Mouse (Mus musculus) heart, embryonic 15.5 days (tissue): ENCODE data around the gene Hhat. TPM values are rescaled to one million over a fixed set of nuclear protein-coding genes. Genes with fewer than 3 reads are reported as not detected.
A peak's percentile ranks its signal among the peaks of the same experiment; 100 is the strongest.

Experiments used
- ATAC-seq: fragments of 200-750 bp; cut with Nextera tagmentation; replicated peaks from 2 replicates; pipeline ENCODE4 v1.8.0; 2017; ENCODE audit warnings: low read depth, moderate TSS enrichment; ENCODE audit not compliant: insufficient number of reproducible peaks, insufficient read depth, low FRiP score
- H3K27ac ChIP-seq: fragments of 300-500 bp; sonication (generic); 2 replicates; pipeline ENCODE4 v1.5.1; 2015; ENCODE audit warnings: mild to moderate bottlenecking, inconsistent platforms
- H3K27me3 ChIP-seq: fragments of 300-500 bp; sonication (generic); 2 replicates; pipeline ENCODE4 v1.6.1; 2015; ENCODE audit warnings: inconsistent platforms
- H3K36me3 ChIP-seq: fragments of 300-500 bp; sonication (generic); 2 replicates; pipeline ENCODE4 v1.6.1; 2015; ENCODE audit warnings: mild to moderate bottlenecking, inconsistent platforms
- H3K4me1 ChIP-seq: fragments of 300-500 bp; sonication (generic); replicated peaks from 2 replicates; pipeline ENCODE4 v1.6.1; 2015; ENCODE audit warnings: inconsistent platforms
- H3K4me2 ChIP-seq: fragments of 300-500 bp; sonication (generic); 2 replicates; pipeline ENCODE4 v1.6.1; 2015; ENCODE audit warnings: inconsistent platforms, mild to moderate bottlenecking, moderate library complexity
- H3K4me3 ChIP-seq: fragments of 300-500 bp; sonication (generic); 2 replicates; pipeline ENCODE4 v1.5.1; 2015; ENCODE audit warnings: mild to moderate bottlenecking, inconsistent platforms
- H3K9ac ChIP-seq: fragments of 300-500 bp; sonication (generic); 2 replicates; pipeline ENCODE4 v1.6.1; 2015; ENCODE audit warnings: mild to moderate bottlenecking, inconsistent platforms
- H3K9me3 ChIP-seq: fragments of 300-500 bp; sonication (generic); replicated peaks from 2 replicates; pipeline ENCODE4 v1.6.1; 2016; ENCODE audit warnings: inconsistent platforms
- WGBS: fragments of 180-500 bp; shearing (Covaris S2); methylation state at CpG from one replicate; pipeline ENCODE4 v1.1.7; 2015; ENCODE audit warnings: mixed read lengths; 5-methylcytosine and 5-hydroxymethylcytosine counted together
- polyA plus RNA-seq: library from polyadenylated mRNA; unstranded; fragments of >200 nt; fragmentation: Nextera tagmentation; extraction: Ambion mirVana; gene quantifications from 2 replicates; pipeline ENCODE4 v1.2.1, GENCODE M21; 2015

Hhat gene
- polyA plus RNA-seq, 1 experiment from 2014 or later, result 5.5 TPM

DNA sequence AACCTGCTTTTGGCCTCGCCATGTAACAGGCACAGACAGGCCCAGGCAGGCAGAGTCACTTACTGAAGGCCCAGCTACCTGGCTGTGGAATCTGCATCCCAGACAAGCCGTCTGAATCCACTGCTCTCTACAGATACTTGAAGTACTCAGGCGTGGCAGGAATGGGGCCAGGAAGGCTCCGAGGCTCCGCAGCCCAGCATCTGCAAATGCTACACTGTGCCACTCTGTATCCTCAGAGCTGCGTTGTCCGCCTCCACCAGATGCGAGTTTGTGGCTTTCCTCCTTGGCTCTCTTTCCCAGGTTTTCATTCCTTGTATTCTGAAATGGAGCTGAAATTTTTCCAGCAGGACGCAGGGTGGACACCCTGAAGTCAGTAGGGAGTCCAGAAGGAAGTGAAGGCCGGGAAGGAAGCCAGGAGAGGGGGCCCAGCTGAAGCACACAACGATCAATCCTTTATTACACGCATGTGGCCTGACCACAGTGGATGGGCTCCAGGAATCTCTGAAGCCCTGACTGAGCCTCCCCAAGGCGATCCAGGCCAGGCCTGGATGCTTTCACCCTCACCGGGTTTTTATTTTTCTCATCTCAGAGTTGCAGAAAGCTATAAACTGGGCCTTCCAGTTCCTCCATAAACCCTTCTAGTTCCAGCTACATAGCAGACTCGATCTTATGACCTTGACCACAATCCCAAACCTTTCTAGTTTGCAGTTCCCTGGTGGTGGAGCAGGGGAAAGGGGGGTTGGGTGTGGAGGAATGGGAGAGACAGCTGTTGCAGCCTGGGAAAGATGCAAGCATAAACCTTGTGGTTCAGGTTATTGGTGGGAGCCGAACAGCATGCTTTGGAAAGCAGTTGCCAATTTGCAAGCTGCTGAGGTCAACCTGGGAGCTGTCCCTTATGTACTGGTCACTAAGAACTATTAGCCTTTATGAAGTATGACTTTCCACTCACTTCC is 27.5 kb upstream of the Hhat start:
- peak; percentile 53 for ATAC-seq
- H3K4me3 ChIP-seq, result no peak overlapping the region
- H3K27ac ChIP-seq, result peak overlapping the region; percentile 67
- H3K9ac ChIP-seq, result no peak overlapping the region
- H3K9me3 ChIP-seq, result no peaks in the 10 kb centered on the region
- 60% methylated on average over 16 of the region's 16 CpGs for WGBS
- no peak overlapping the region for H3K4me2 ChIP-seq
- H3K36me3 ChIP-seq, result no peaks in the 10 kb centered on the region
- peaks cover 34% of the 10 kb centered on the region for H3K4me1 ChIP-seq
- no peaks in the 10 kb centered on the region for H3K27me3 ChIP-seq

DNA sequence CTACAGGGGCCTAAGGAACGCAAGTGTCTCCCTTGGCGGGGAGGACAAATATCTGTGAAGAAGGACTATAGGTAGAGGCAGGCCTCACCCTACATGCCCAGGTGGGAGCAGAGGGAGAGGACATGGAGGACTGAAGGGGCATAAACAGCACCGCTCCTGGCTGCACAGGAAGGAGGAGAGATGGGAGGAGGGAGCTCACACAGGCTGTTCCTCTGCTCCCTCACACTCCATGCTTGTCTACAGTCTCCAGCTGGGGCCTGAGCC is 25.9 kb upstream of the Hhat start:
- H3K4me3 ChIP-seq, result no peak overlapping the region
- H3K9me3 ChIP-seq, result no peaks in the 10 kb centered on the region
- H3K27ac ChIP-seq, result peak overlapping the region; percentile 39
- H3K9ac ChIP-seq, result no peak overlapping the region
- 39% methylated on average over 3 of the region's 3 CpGs for WGBS
- H3K4me1 ChIP-seq, result peaks cover 39% of the 10 kb centered on the region
- no peak overlapping the region for H3K4me2 ChIP-seq
- ATAC-seq, result no peak
- H3K27me3 ChIP-seq, result no peaks in the 10 kb centered on the region
- no peaks in the 10 kb centered on the region for H3K36me3 ChIP-seq

- ATAC-seq, result no peak
- 6% methylated on average over 17 of the region's 21 CpGs for WGBS
- H3K4me3 ChIP-seq, result no peak overlapping the region
Observed at GRCm38 (mm10) chr1:192796201-192797010, 25.4 kb upstream of the Hhat start.

GRCm38 (mm10) chr1:192794957-192795745 is 24.1 kb upstream of the Hhat start:
- Histone ChIP-seq H3K4me1 (peaks cover 45% of the 10 kb centered on the region), H3K4me3 (no peak overlapping the region), H3K9me3 (no peaks in the 10 kb centered on the region), H3K9ac (no peak overlapping the region), H3K4me2 (no peak overlapping the region), H3K36me3 (no peaks in the 10 kb centered on the region), H3K27me3 (no peaks in the 10 kb centered on the region), H3K27ac (no peak overlapping the region)
- no peak for ATAC-seq
- whole genome bisulfite sequencing, result 62% methylated on average over 9 of the region's 9 CpGs

More at GRCm38 (mm10) chr1:192796201-192797010, 25.4 kb upstream of the Hhat start:
- Histone ChIP-seq H3K9me3 (no peaks in the 10 kb centered on the region), H3K9ac (no peak overlapping the region), H3K4me1 (peaks cover 44% of the 10 kb centered on the region), H3K36me3 (no peaks in the 10 kb centered on the region), H3K27me3 (no peaks in the 10 kb centered on the region), H3K27ac (peak overlapping the region; percentile 71), H3K4me2 (peak overlapping the region; percentile 46)

DNA sequence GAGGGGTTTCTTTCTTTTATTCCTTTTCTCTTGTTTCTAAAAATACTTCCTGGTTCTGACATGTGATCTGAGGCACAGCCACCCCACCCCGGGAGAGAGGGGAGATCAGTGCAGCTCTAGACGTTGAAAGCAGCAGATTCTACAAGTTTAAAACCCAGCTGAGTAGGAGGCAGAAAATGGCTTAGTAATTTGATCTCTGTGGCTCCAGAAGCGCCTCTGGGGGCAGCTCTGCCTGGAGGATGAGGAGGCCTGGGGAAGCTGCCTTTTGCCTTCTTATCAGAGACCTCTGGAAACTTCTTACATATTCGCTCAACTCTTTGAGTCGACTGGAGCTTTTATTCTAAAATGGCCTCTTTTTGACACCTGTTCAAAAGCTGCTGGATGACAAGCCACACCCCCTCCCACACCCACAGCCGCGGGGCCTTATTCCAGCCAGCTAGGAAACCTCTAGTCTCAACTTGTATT is 20.9 kb upstream of the Hhat start:
- Histone ChIP-seq H3K36me3 (no peaks in the 10 kb centered on the region), H3K27ac (peak overlapping the region; percentile 63), H3K4me3 (no peak overlapping the region), H3K4me2 (no peak overlapping the region), H3K9ac (no peak overlapping the region), H3K4me1 (peaks cover 45% of the 10 kb centered on the region), H3K27me3 (no peaks in the 10 kb centered on the region), H3K9me3 (no peaks in the 10 kb centered on the region)
- WGBS, result 2% methylated on average over 7 of the region's 7 CpGs
- no peak for ATAC-seq

DNA sequence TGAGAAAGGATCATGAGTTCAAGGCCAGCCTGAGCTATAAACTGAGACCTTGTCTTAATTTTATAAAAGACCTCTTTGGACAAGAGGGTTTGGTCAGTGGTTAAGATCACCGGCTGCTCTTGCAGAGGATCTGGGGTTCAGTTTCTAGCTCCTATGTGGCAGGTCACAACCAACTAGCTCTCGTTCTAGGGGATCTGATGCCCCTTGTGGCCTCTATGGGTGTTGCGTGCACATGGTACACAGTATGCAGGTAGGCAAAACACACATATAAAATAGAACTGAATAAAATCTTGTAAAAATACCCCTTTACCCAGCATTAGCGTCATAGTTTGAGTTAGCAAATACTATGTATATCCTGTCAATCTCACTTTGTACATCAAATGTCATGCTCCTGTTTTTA is 19.4 kb upstream of the Hhat start:
- H3K4me3 ChIP-seq, result no peak overlapping the region
- no peak for ATAC-seq
- H3K36me3 ChIP-seq, result no peaks in the 10 kb centered on the region
- H3K4me2 ChIP-seq, result no peak overlapping the region
- peaks cover 40% of the 10 kb centered on the region for H3K4me1 ChIP-seq
- no peak overlapping the region for H3K9ac ChIP-seq
- H3K27ac ChIP-seq, result peak overlapping the region; percentile 77
- no peaks in the 10 kb centered on the region for H3K9me3 ChIP-seq
- WGBS, result 86% methylated on average over 4 of the region's 4 CpGs
- H3K27me3 ChIP-seq, result no peaks in the 10 kb centered on the region

DNA sequence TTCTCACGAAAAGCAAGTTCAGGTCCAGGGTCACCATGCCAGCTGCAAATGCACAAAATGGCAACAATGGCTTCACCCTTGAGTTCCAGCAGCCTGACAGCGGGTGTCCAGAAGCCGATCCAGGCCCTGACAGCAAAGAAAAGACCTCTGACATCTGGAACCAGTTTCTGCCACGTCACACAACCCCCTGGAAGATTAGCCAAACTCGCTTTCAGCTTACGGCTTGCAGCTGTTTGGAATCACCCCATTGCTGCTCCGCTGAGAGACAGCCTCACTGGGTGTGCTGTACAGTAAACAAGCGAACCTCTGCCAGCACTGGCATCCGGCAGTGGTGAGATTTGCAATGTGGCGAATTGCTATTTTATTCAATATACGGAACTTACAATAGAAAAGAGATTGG is 18.8 kb upstream of the Hhat start:
- H3K27me3 ChIP-seq, result no peaks in the 10 kb centered on the region
- H3K9ac ChIP-seq, result no peak overlapping the region
- peaks cover 44% of the 10 kb centered on the region for H3K4me1 ChIP-seq
- peak overlapping the region; percentile 77 for H3K27ac ChIP-seq
- no peaks in the 10 kb centered on the region for H3K36me3 ChIP-seq
- no peak for ATAC-seq
- no peak overlapping the region for H3K4me2 ChIP-seq
- no peaks in the 10 kb centered on the region for H3K9me3 ChIP-seq
- 69% methylated on average over 11 of the region's 11 CpGs for WGBS
- H3K4me3 ChIP-seq, result no peak overlapping the region

DNA sequence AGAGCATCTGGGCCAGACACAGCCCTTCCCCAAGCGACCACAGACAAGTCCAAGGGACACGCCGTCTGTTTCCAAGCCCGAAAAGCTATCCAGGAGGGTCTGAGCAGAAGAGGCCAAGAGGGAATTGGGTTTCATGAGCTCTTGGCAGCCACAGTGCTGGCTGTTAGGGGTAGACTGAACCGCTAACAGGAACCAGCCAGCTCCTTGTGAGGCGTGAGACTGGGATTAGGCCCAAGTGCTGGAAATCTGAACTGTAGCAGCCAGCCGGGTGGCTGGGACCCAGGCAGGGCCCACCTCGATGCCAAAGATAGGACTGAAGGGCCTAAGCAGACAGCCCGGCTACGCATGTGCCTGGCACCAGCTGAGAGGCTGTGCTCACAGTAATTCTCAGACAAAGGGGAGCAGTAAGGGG is 18.1 kb upstream of the Hhat start:
- no peak overlapping the region for H3K4me3 ChIP-seq
- H3K27me3 ChIP-seq, result no peaks in the 10 kb centered on the region
- H3K9me3 ChIP-seq, result no peaks in the 10 kb centered on the region
- no peaks in the 10 kb centered on the region for H3K36me3 ChIP-seq
- peak overlapping the region; percentile 77 for H3K27ac ChIP-seq
- no peak overlapping the region for H3K9ac ChIP-seq
- no peak overlapping the region for H3K4me2 ChIP-seq
- H3K4me1 ChIP-seq, result peaks cover 46% of the 10 kb centered on the region
- ATAC-seq, result peak; percentile 63
- 29% methylated on average over 10 of the region's 10 CpGs for WGBS

- no peaks in the 10 kb centered on the region for H3K27me3 ChIP-seq
- H3K27ac ChIP-seq, result peak overlapping the region; percentile 68
- H3K4me2 ChIP-seq, result no peak overlapping the region
- peaks cover 34% of the 10 kb centered on the region for H3K4me1 ChIP-seq
- no peaks in the 10 kb centered on the region for H3K36me3 ChIP-seq
- no peak overlapping the region for H3K9ac ChIP-seq
- no peak overlapping the region for H3K4me3 ChIP-seq
- ATAC-seq, result no peak
- no peaks in the 10 kb centered on the region for H3K9me3 ChIP-seq
- WGBS, result 74% methylated on average over 1 of the region's 1 CpGs
Observed at GRCm38 (mm10) chr1:192786194-192786593, 15.2 kb upstream of the Hhat start.

GRCm38 (mm10) chr1:192785046-192785961 is 14.3 kb upstream of the Hhat start:
- H3K9ac ChIP-seq, result no peak overlapping the region
- peak; percentile 61 for ATAC-seq
- no peak overlapping the region for H3K4me2 ChIP-seq
- H3K4me3 ChIP-seq, result no peak overlapping the region
- H3K27me3 ChIP-seq, result no peaks in the 10 kb centered on the region
- H3K9me3 ChIP-seq, result no peaks in the 10 kb centered on the region
- peak overlapping the region; percentile 68 for H3K27ac ChIP-seq
- 67% methylated on average over 17 of the region's 17 CpGs for WGBS
- H3K4me1 ChIP-seq, result peaks cover 34% of the 10 kb centered on the region
- H3K36me3 ChIP-seq, result no peaks in the 10 kb centered on the region
